Mouse (Mus musculus): ENCODE measurements at regions not wholly inside any gene's neighbourhood (a gene's known extent, or its start where the extent isn't known, plus 50 kb on each side); places are given as distances from the start of the nearest gene placed in this dataset.

DNA sequence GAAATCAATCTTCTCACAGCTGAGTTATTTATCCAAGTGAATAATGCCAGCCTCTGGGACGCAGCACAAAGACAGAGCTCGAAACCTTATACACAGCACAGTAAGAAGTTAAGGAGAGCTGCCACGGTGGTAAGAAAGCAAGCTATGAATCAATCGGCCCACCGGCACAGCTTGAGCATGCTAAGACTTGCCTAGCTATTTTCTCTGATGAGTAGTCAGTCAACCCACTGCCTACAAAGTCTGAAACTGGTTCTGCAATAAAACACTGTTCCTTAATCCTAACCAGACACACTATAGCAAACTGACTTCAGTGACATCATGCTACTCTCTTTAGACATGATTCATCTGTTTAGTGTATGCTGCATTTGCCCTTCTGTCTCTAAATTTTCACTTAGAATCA lies 268.7 kb downstream of the 1190002N15Rik start:
- DNase-seq (ENCODE audit: low read depth, low spot score) = no peak

DNA sequence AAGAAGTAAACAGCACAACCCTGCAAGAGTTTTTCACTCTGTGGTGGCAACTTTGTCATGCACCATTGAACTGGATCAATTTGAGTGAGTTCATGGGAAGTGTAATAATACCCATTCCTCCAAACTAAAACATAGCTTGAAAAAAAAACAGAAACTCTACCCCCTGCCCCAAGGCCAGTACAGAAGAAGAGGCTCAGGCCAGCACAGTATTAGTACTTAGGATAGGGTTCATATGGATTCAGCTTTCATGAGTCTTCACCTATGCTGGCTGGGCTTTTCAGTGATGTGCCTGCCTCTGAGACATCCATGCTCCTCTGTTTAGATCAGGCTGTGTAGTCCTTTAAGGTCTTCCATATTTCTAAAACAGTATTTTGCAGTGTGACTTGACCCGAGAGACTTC lies 270.6 kb downstream of the 1190002N15Rik start:
- DNase-seq (ENCODE audit: low read depth, low spot score) = no peak

DNA sequence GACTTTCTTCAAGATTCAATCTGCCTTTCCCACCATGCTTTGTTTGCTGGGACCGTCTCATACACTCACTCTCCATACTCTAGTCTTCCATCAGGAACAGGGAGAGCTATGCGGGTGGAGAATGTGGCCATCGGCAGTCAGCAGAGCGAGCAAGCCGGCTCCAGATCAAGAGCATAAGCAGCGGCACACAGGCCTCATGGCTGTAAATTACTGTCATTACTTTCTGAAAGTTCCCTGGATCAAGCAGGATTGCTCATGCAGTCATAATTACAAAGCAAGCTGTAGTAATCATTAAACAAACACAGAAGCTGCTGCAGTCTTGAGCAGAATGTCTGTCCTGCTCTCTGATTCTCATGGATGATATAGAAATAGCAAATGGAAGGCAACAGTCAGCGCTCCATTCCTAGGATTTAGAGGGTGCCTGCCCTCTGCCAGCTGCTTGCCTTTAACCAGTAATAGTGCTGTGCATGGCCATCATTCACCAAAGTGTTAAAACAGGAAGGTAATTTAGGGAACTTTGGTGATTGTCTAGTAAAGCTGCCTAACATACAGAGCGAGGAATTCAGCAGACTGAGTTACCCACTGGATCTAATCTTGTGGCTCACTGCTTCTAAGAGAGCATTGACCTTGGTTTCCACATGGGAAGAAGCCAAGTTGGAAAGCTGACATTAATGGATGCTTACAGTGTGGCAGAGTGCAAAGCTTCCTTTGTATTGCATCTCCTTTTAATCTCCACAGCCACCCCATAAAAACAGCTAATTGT lies 298.2 kb downstream of the 1190002N15Rik start:
- DNase-seq (ENCODE audit: low read depth, low spot score) = no peak

DNA sequence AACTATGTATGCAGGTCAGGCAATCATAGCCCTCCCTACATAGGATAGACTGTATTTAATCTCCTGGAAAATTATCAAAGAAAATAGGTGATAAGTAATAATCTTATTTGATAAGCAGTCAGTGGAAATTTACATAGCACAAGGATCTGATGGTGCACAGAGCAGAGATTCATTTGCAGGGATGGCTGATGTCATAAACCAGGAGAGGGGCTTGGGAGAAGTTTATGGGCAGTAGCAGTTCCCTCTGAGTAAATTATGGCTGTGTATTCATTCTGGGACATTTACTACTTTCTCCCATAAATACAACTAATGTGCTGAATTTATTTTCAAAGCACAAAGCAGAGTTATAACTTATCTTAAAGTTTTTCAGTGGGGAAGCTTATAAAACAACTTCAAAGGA lies 299.3 kb downstream of the 1190002N15Rik start:
- no peak for DNase-seq (ENCODE audit: low read depth, low spot score)

DNA sequence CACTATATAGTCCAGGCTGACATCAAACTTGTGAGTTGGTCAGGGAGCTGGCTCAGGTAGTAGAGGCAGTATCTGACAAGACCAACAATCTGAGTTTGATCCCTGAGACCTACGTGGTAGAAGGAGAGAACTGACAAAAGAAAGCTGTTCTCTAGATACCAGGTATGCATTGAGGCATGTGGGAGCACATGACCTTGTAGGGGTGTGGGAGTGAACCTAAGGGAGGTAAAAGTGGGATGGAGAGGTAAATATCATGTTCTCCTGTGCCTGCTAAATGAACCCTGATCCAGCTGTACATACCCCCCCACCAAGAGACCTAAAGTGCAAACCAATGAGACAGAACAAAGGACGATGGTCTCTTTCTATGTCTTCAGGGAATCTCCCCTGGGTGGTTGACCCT lies 308.3 kb downstream of the 1190002N15Rik start:
- no peak for DNase-seq (ENCODE audit: low read depth, low spot score)

DNA sequence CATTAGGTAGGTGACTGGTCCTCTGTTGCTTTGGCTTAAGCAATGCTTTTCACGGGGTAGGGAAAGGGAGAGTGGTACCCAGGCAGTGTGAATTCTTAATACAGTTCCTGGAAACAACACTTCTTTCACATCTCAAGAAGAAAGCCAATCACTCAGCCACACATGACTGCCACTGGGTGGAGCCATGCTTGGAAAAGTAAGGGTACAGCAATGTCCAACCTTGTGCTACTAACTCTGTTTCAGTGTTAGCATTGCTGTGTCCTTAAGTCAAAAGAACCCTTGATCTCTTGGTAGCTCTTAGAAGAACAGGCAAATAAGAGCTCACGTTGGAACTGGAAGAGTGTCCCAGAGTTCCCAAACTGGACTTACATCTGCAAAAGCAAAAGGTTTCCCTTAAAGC lies 318.8 kb downstream of the 1190002N15Rik start:
- peak; percentile 3 for DNase-seq (ENCODE audit: low read depth, low spot score)

DNA sequence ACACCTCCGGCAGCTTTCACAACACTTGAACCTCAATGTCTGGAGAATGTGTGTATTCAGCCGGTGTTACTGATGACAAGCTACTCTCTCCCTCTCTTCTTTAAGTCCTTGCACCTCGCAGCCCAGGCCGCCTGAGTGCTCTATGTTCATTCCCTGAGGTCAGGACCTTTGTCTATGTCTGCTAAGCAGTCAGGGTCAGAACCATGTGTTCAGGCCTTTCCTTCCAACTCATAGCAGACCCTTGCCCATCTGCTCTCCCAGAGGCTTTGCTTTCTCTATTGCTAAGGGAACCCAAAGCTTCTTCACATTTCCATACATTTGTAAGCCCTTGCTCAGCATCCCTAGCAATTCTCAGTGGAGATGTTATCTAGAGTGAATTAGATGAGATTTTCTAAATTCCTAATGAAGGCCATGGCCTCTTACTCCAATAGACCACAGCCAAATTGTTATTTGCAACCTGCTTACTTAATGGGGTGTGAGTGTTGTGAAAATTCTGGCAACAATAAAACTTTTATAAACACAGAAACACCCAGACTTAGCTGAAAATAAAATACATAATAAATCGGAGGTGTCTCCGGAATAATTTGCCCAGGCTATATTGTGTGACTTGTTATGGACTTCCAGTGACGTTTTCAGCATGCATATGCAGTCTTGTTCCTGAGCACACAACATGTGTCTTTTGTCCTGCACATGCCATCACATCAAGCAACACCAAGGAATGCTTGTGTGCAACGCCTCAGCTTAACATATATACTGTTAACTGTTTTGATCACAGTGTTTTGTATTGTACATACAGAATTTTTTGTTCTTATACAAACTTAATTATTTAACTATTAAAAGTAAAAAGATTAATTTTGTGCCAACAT lies 321.2 kb downstream of the 1190002N15Rik start:
- DNase-seq (ENCODE audit: low read depth, low spot score) = no peak

DNA sequence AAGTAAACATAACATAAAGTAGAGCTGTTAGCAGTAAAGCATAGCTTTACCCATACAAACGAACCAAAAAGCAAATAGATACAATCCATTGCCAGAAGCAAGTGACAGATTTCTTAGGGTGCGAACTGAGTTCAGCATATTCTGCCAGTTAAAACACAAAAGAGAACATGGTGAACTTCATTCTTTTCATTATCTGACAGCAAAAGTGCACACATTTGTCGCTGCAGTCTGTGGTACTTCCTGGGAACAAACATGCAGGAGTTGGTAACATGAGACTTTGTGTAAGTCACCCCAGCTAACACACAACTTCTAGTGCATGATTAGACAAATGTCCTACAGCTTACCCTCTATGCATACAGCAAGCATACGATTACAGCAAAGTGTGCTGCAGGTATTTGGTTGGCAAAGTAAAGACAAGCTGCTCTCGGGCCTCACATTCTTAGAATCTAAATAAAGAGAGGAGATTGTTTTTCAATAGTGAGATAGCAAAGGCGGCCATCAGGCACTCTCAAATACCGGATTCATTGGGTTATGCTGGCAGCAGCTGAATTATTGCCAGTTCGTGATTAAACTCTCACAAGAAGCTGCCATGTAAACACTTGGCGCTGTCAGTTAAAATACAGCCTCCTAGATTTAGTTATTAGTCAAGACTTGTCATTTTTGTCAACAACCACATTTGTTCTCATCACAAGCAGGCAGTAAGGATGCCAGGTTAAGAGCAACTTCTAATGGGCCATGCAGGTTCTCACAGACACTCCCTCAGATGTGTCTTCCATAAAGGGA lies 327.2 kb downstream of the 1190002N15Rik start:
- DNase-seq (ENCODE audit: low read depth, low spot score) = no peak

DNA sequence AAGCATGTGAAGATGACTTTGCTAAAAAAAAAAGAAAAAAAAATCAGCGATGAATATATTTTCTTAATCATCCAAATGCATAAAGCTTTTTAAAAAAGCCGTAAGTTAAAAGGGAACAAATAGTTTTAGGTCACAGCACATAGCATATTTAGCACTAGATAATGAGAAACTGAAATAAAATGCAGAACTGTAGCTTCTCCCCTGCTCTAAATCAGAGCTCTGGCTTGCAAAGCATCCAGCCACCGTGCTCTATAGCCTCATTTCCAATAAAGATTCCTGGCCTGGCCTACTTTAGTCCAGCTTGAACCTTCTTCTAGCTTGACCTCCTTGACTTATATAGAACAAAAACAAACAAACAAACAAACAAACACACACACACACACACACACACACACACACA lies 328.9 kb downstream of the 1190002N15Rik start:
- no peak for DNase-seq (ENCODE audit: low read depth, low spot score)

DNA sequence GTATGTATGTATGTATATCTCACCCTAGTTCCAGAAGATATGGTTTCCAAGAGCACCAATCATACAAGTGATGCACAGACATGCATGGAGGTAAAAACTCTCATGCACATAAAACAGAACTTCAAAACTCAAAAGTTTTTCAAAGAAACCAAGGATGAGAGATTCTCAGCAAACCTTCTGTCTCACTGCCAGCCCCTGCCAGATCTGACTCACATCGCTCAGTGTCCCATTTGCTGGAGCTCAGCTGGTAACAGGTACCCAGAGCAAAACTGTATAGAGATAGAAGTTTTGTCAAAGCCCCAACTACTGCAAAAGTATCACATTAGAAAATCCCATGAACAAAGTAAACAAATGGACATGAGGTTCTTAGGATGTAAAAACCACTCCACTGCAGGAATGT lies 337.0 kb downstream of the 1190002N15Rik start:
- DNase-seq (ENCODE audit: low read depth, low spot score) = no peak

DNA sequence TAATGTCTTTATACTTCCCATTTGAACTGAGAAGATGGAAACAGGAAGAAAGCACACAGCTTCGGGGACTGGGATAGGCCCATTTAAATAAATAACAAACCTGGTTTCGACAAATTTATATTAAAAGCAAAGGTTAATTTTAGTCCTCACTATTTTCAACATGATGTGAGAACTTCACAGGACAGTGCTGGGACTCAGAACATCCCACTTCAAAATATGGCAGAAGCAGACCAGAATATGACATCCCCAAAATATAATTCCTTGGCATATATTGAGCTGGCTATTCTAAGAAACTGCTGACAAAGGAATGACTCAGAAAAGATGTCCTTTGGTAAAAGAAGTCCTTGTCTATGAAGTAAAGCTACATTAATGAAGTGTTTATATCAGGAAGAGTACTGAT lies 338.0 kb downstream of the 1190002N15Rik start:
- DNase-seq (ENCODE audit: low read depth, low spot score) = no peak

DNA sequence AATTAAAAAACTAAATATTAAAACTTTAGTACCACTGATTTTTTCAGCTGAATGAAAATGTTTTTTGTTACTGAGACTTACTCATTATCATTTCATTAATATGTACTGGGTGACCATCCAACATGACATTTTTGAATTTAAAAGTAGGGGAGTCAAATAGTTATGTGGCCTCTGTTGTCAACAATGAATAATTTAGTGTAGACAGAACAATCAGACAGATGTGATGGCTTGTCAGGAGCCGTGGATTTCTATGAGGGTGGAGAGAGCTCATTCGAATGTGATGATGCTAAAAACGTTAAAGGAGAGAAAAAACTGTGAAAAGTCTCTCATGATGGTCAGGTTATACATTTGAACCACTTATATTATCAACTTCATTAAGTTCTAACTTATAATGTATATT lies 346.8 kb downstream of the 1190002N15Rik start:
- no peak for DNase-seq (ENCODE audit: low read depth, low spot score)

DNA sequence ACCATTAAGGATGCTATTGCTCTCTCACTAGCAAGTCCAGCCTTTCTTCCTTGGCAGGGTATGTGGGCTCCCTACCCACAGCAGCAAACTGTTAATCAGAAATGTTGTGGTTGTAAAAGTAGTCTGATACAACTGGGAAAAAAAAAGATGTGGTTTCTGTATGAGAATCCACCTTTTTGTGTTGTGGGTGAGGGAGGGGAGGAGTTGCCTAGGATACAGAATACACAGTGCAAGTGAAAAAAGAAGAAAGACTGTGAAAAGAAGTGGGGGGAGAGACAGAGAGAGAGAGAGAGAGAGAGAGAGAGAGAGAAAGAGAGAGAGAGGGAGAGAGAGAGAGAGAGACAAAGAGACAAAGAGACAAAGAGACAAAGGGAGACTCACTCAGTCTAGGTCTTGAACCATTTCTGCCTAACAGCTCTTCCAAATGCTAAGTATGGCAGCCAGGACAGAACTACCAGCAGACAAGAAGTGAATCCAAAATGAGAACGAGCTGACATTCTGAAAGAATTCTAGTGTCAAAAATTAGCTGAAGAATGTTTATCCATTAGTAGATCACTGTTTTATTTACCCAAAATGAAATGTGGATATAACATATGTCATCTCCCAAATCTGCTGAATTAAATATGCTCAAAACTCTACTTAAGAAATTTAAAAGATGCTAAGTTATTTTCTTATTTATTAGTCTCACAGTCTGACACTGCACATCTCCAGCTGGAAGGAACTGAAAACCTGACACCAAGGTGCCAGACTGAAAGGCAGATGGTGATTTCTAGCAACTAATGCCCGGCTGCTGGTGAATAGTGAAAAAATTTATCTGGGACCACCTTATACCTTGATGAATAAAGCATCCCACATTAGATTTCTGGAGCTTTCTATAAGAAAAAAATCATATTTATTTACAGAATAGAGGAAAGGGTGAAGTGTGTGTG lies 347.7 kb downstream of the 1190002N15Rik start:
- DNase-seq (ENCODE audit: low read depth, low spot score) = no peak

DNA sequence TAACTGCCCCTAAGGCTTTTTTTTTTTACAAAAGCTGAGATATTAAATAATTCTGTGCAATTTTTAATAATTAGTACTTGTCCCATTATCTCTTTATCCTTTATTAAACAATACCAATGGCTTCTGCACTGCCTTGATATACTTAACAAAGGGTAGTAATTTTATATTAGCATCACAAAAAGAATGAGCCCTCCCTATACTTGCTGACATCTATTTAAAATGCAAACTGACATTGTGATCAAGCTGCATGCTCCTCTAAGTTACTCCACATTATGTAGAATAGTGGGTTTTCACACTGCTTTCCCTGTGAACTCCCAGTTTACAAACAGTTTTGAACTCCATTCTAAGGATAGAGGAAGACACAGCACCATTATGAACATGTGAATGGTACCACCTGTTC lies 349.8 kb downstream of the 1190002N15Rik start:
- no peak for DNase-seq (ENCODE audit: low read depth, low spot score)

DNA sequence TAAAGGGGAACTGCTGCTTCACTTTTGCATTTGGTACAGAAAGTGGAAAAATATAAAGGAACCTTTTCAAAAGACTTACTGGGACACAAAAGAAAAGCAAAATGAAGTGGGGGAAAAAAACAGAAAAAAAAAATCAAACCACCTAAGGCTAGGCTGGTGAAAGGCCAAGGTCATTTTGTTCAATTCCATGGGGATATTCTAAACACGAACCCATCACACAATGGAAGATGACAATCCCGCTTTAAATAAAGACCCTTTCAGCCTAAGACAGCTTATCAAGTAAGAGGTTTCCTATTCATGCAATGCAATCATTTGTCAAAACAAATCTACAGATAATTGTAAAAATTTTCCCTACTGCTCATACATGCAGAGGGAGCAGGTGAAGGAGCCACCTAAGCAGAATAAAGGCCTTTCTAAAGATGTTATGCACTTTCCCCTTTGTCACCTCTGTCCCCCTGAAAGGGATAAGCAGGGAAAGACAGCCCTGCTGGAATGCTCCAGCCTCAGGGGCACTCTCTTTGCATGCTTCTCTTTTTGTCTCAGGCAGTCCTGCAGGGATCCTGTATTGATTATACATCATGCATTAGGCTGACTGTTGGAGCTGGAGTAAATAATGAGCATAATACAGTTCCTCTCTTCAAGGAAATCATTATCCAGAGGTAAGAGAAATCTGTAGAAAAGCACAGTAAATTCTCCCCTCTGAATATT lies 367.8 kb downstream of the 1190002N15Rik start:
- no peak for DNase-seq (ENCODE audit: low read depth, low spot score)

DNA sequence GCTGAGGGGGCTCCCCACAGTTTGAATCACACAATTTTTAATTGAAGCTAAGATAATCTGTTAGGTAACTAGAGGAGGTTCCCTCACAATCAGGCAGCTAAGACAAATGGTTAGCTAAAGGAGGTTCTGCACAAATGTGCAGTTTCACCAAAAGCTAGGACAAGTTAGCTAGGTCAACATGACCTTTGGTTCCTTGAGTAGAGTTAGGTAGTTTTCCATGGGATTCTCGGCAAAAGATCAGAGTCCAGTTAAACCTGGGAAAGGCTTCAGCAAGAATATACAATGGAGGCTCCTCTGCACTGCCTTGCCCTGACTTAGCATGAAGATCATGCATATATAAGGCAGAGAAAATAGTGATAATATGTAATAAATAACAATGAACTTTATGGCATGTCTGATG lies 374.2 kb downstream of the 1190002N15Rik start:
- DNase-seq (ENCODE audit: low read depth, low spot score) = no peak

DNA sequence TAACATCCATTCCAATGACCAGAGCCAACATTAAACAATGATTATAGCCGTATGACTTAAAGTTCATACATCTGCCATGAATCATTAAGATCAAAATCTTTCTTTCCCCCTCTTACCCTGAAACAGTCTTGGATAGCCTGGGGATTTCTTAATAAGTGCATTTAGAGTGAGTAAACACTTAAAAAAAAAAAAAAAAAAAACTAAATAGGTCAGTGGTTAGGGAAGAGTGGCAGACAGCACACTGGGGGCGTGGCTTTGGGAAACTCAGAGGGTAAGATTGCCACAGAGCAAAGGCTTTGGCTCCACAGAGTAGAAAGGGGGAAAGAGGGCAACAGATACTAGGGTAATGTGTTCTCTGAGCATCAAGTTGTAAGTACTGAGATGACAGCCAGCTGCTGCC lies 382.3 kb downstream of the 1190002N15Rik start:
- DNase-seq (ENCODE audit: low read depth, low spot score) = no peak

DNA sequence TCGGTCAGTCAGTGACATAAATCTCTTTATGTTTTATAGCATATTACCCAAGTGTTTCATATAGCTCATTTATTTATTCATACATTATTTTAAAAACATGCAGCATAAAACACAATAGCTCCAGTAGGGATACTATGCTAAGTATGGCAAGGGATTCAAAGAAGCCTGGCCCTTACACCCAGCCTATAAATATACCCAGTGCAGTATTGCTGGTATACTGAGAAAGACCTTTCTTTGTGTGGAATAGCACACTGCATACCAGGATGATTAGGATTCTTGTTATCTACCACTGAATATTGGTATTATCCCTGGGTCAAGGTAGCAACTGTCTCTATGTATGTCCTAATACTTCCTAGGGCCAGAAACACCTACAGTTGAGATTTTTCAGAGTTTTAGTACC lies 389.4 kb downstream of the 1190002N15Rik start:
- no peak for DNase-seq (ENCODE audit: low read depth, low spot score)

DNA sequence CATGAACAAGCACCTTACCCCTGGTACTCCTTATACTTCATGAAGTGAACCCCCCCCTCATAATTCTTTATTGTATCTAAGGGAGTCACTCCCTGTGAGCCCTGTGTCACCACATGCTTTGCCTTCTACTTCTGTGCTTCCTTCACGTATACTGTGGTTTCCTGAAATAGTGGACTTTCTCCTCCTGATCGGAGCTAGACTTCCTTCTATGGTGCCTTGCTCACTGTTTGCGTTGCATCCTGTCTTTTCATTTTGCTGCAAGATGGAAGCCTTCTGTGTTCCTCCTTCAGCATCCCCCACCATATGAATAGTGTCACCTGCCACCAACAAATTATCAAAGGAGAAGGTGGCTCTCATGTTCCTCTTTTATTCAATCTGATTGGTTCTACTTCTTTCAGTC lies 391.1 kb downstream of the 1190002N15Rik start:
- DNase-seq (ENCODE audit: low read depth, low spot score) = no peak

DNA sequence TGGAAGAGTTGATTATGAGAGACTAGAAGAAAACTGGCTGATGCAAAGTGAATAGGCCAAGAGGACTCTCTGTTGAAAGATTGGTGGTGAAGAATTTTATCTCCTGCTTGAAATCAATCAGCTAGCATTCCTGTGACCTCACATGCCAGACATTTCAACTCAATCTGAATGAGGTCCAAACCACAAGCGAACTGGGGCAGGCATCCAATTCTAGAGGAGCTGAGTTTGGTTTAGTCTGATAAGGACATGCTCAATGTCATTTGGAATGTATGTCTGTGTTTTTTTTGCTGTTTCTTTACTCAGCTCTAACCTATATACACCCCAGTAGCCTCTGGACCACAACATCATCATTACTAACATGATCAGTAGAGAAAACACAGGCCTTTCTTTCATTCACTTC lies 401.4 kb downstream of the 1190002N15Rik start:
- no peak for DNase-seq (ENCODE audit: low read depth, low spot score)

DNA sequence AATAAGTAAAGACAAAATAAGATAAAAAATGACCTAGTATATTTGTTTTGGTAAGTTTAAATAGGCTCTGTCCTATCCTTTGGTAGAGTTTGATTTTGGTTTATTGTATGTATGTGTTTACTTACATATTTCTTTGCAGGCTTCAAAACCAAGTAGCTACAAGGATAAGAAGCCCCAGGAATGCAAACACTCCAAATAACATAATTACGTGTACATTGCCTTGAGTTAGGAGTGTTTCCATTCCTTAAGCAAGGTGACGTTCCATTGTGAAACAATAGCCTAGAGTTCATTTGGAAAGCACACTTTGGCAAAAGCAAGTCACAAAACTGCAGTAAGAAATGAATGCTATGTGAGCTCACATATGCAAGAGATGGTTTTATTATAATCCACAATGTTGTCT lies 404.2 kb downstream of the 1190002N15Rik start:
- no peak for DNase-seq (ENCODE audit: low read depth, low spot score)
